Mouse (Mus musculus) forebrain, postnatal 0 days (tissue): Measurements from ENCODE around the gene Cacna2d3. TPM values are rescaled to one million over a fixed set of nuclear protein-coding genes. Genes with fewer than 3 reads are reported as not detected.

Experiments
- ATAC-seq: fragments of 200-750 bp; cut with Nextera tagmentation; 2 replicates; pipeline ENCODE4 v1.8.0; 2017; ENCODE audit warnings: mild to moderate bottlenecking, moderate library complexity
- DNase-seq: peaks from one replicate; pipeline ENCODE4 v3.0.0-alpha.2; 2015
- H3K27ac ChIP-seq: fragments of 300-500 bp; sonication (generic); 2 replicates; pipeline ENCODE4 v1.5.1; 2014; ENCODE audit warnings: low read depth, mild to moderate bottlenecking, antibody characterized with exemption, low read length, moderate library complexity, mixed read lengths
- H3K27me3 ChIP-seq: fragments of 300-500 bp; sonication (generic); 2 replicates; pipeline ENCODE4 v1.6.1; 2014; ENCODE audit warnings: mild to moderate bottlenecking, low read length, mixed read lengths; ENCODE audit not compliant: insufficient read depth
- H3K36me3 ChIP-seq: fragments of 300-500 bp; sonication (generic); 2 replicates; pipeline ENCODE4 v1.6.1; 2014; ENCODE audit warnings: mild to moderate bottlenecking, moderate library complexity; ENCODE audit not compliant: insufficient read depth
- H3K4me1 ChIP-seq: fragments of 300-500 bp; sonication (generic); 2 replicates; pipeline ENCODE4 v1.6.1; 2014; ENCODE audit warnings: antibody characterized with exemption; ENCODE audit not compliant: insufficient read depth
- H3K4me2 ChIP-seq: fragments of 300-500 bp; sonication (generic); 2 replicates; pipeline ENCODE4 v1.6.1; 2014; ENCODE audit warnings: low read depth, mild to moderate bottlenecking, moderate library complexity
- H3K4me3 ChIP-seq: fragments of 300-500 bp; sonication (generic); 2 replicates; pipeline ENCODE4 v1.5.1; 2014; ENCODE audit warnings: low read depth, low read length, mixed read lengths
- H3K9ac ChIP-seq: fragments of 300-500 bp; sonication (generic); 2 replicates; pipeline ENCODE4 v1.6.1; 2014; ENCODE audit warnings: mild to moderate bottlenecking
- H3K9me3 ChIP-seq: fragments of 300-500 bp; sonication (generic); 2 replicates; pipeline ENCODE4 v1.6.1; 2016; ENCODE audit warnings: low read length
- CTCF ChIP-seq: sonication (generic); IDR thresholded peaks from 2 replicates; pipeline ENCODE4 v1.5.1; 2016; ENCODE audit warnings: antibody characterized with exemption, control low read depth, low read depth
- WGBS: fragments of 180-500 bp; shearing (Covaris S2); extraction: QIAGEN DNeasy Blood & Tissue Kit; methylation state at CpG from one replicate; pipeline ENCODE4 v1.1.7; 2014; 5-methylcytosine and 5-hydroxymethylcytosine counted together
- polyA plus RNA-seq: library from polyadenylated mRNA; unstranded; fragments of >200 nt; fragmentation: Nextera tagmentation; extraction: Ambion mirVana; gene quantifications from 2 replicates; pipeline ENCODE4 v1.2.1, GENCODE M21; 2015
- total RNA-seq: library from RNA; depleted of rRNA; stranded (reverse); fragments of >200 nt; gene quantifications from 2 replicates; pipeline ENCODE4 v1.2.3, GENCODE M21; 2014

Gene Cacna2d3
- total and polyA plus RNA-seq, 2 experiments from 2014 or later: 28.1 to 37.7 TPM

DNA sequence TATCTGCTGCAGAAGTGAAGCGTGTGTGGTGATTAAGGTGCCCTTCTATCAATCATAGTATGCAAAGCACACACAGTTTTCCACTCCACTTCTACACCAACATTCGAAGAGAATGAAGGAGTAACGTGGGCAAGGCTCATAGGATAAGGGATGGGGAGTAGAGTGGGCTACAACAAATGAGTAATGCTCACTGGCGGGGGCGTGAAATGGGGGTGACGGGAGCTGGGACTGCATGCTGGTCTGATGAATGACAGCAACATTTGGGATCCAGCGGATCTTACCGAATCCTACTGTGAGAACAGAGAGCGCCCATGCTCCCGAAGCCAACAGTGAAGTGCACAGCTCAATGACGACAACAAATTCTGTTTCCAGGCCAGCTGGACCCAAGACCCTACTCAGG, 76.2 kb downstream of the Cacna2d3 start:
- no peaks in the 10 kb centered on the region for H3K27me3 ChIP-seq
- no peak overlapping the region for H3K4me2 ChIP-seq
- H3K9me3 ChIP-seq: no peaks in the 10 kb centered on the region
- no peak overlapping the region for H3K9ac ChIP-seq
- WGBS: 70% methylated on average over 11 of the region's 11 CpGs
- DNase-seq (no peak), ATAC-seq (no peak)
- no peak overlapping the region for H3K27ac ChIP-seq
- no peak overlapping the region for H3K4me3 ChIP-seq
- peaks cover 6% of the 10 kb centered on the region; the same call in 1 of the 2 replicates for H3K4me1 ChIP-seq
- TF ChIP-seq CTCF: no peak
- H3K36me3 ChIP-seq: no peaks in the 10 kb centered on the region

GRCm38 (mm10) chr14:29643217-29643616, 78.4 kb downstream of the Cacna2d3 start:
- Histone ChIP-seq H3K4me1 (no peaks in the 10 kb centered on the region), H3K27ac (no peak overlapping the region), H3K4me2 (no peak overlapping the region), H3K36me3 (no peaks in the 10 kb centered on the region), H3K9ac (no peak overlapping the region), H3K27me3 (no peaks in the 10 kb centered on the region), H3K4me3 (no peak overlapping the region), H3K9me3 (no peaks in the 10 kb centered on the region)
- no peak for ATAC-seq
- WGBS: 80% methylated on average over 4 of the region's 4 CpGs
- no peak for TF ChIP-seq CTCF
- no peak for DNase-seq

DNA sequence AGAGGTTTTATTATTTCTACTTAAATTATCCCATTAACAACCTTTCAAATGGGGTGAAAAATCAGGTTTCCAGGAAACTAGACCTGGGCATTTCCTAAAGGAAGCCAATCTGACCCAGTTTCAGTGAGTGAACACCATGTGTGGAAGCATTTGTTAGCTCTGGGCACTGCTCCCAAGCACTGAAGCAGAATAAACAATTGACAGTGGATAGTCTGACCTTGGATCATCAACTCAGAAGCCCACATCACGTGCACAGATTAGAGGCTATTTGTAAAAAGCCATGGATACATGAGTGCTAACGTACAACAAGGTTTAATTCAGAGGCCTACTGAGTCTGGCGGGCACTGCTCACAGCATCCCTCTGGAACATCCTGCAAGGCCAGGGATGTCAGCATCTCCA, 82.4 kb downstream of the Cacna2d3 start:
- Histone ChIP-seq H3K4me2 (no peak overlapping the region), H3K4me3 (no peak overlapping the region), H3K9ac (no peak overlapping the region), H3K27ac (no peak overlapping the region), H3K4me1 (no peaks in the 10 kb centered on the region), H3K9me3 (no peaks in the 10 kb centered on the region), H3K36me3 (no peaks in the 10 kb centered on the region), H3K27me3 (no peaks in the 10 kb centered on the region)
- 28% methylated on average over 3 of the region's 3 CpGs for WGBS
- ATAC-seq: no peak
- no peak for DNase-seq
- no peak for TF ChIP-seq CTCF

- no peak overlapping the region for H3K27ac ChIP-seq
- no peak for ATAC-seq
- WGBS: 77% methylated on average over 8 of the region's 8 CpGs
- no peaks in the 10 kb centered on the region for H3K4me1 ChIP-seq
- H3K4me3 ChIP-seq: no peak overlapping the region
- no peak for DNase-seq
- TF ChIP-seq CTCF: no peak
- H3K9me3 ChIP-seq: no peaks in the 10 kb centered on the region
- no peaks in the 10 kb centered on the region for H3K27me3 ChIP-seq
- H3K4me2 ChIP-seq: no peak overlapping the region
- no peaks in the 10 kb centered on the region for H3K36me3 ChIP-seq
- no peak overlapping the region for H3K9ac ChIP-seq
Measured at GRCm38 (mm10) chr14:29628213-29628612, 93.5 kb downstream of the Cacna2d3 start.

DNA sequence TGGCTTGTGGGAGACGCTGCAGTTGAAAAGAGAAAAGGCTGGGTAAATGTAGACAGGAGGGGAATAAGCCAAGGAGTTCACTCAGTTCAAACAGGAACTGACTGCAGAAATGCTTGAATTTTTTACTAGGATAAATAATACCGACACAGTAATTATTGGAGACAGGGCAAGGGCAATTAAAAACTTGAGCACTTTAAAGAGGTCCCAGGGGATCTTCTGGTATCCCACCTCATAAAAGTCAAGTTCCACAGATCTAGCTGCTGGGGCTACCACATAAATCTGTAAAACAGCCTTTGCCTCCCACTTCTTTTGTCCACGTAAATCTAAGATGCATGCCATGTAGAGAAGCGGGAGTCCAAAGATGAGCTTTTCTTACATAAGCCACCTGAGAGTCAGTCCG, 109.2 kb downstream of the Cacna2d3 start:
- no peaks in the 10 kb centered on the region for H3K9me3 ChIP-seq
- no peak overlapping the region for H3K4me2 ChIP-seq
- DNase-seq (no peak), ATAC-seq (no peak)
- no peak overlapping the region for H3K9ac ChIP-seq
- WGBS: 82% methylated on average over 5 of the region's 5 CpGs
- H3K36me3 ChIP-seq: no peaks in the 10 kb centered on the region
- no peaks in the 10 kb centered on the region for H3K4me1 ChIP-seq
- no peak for TF ChIP-seq CTCF
- H3K27ac ChIP-seq: no peak overlapping the region
- H3K27me3 ChIP-seq: no peaks in the 10 kb centered on the region; the same call in 1 of the 2 replicates
- H3K4me3 ChIP-seq: no peak overlapping the region

DNA sequence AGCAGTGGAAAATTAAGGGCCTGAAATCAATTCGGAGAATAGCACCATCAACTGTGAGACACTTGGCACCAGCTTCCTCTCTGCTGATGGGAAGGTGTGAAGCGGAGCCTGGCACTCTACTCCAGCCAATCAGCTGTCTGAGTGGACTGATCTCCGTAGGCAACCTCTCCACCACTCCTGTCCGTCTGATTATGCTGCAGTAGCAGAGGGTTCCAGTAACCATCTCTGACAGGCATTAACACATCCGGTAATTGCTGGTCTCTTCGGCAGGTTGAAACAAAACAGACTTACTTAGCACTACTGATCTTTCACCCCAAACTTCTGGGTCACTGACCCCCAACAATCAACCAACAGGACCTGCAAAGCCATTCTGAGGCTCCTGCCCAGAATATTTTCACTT, 112.9 kb downstream of the Cacna2d3 start:
- no peaks in the 10 kb centered on the region for H3K27me3 ChIP-seq
- H3K27ac ChIP-seq: no peak overlapping the region
- no peaks in the 10 kb centered on the region for H3K9me3 ChIP-seq
- ATAC-seq (no peak), DNase-seq (no peak)
- no peak overlapping the region for H3K4me3 ChIP-seq
- H3K4me1 ChIP-seq: no peaks in the 10 kb centered on the region
- H3K4me2 ChIP-seq: no peak overlapping the region
- no peak overlapping the region for H3K9ac ChIP-seq
- H3K36me3 ChIP-seq: no peaks in the 10 kb centered on the region
- 49% methylated on average over 6 of the region's 6 CpGs for WGBS
- no peak for TF ChIP-seq CTCF

- no peaks in the 10 kb centered on the region for H3K36me3 ChIP-seq
- no peaks in the 10 kb centered on the region for H3K4me1 ChIP-seq
- H3K9ac ChIP-seq: no peak overlapping the region
- no peak overlapping the region for H3K4me3 ChIP-seq
- TF ChIP-seq CTCF: no peak
- no peak overlapping the region for H3K27ac ChIP-seq
- no peak for DNase-seq
- H3K9me3 ChIP-seq: no peaks in the 10 kb centered on the region
- ATAC-seq: no peak
- H3K4me2 ChIP-seq: no peak overlapping the region
- WGBS: 63% methylated on average over 8 of the region's 8 CpGs
- no peaks in the 10 kb centered on the region for H3K27me3 ChIP-seq
Measured at GRCm38 (mm10) chr14:29599428-29599827, 122.2 kb downstream of the Cacna2d3 start.

DNA sequence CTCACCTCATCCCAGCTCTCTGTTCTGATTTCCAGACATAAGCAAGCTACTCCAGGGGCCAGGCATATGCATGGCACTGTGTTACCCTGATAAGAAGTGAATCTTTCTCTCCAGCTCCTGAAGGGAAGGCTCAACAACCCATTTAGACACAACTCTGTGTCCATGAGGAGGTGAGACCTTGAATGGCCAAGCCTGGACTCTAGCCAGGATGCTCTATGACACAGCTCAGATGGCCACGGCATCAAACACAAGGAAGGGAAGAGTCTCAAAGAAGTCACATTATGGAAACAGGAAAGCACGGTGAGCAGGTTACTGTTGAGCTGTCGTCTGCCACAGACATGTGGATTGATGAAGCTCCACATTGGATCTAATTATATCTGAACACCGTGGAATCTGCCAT, 128.8 kb downstream of the Cacna2d3 start:
- no peak for ATAC-seq
- Histone ChIP-seq H3K27ac (peak overlapping the region; percentile 24; the same call in 1 of the 2 replicates), H3K4me2 (no peak overlapping the region), H3K4me1 (no peaks in the 10 kb centered on the region), H3K27me3 (no peaks in the 10 kb centered on the region), H3K9ac (no peak overlapping the region), H3K4me3 (no peak overlapping the region), H3K9me3 (no peaks in the 10 kb centered on the region), H3K36me3 (no peaks in the 10 kb centered on the region)
- no peak for DNase-seq
- no peak for TF ChIP-seq CTCF
- WGBS: 86% methylated on average over 4 of the region's 4 CpGs
